Mouse (Mus musculus) CH12.LX (cell line): ENCODE results near the gene Cd2bp2. TPM values are rescaled to one million over a fixed set of nuclear protein-coding genes. Genes with fewer than 3 reads are reported as not detected.

Experiments
- DNase-seq: peaks from one replicate; pipeline ENCODE4 v3.0.0-alpha.2; 2013; ENCODE audit errors: extremely low read depth
- H3K27ac ChIP-seq: 2 replicates; pipeline ENCODE4 v1.5.1; 2012; ENCODE audit warnings: low read depth, mild to moderate bottlenecking, control low read depth, moderate library complexity; ENCODE audit not compliant: insufficient read depth
- H3K27me3 ChIP-seq: replicated peaks from 2 replicates; pipeline ENCODE3; 2012; ENCODE audit warnings: inconsistent platforms
- H3K36me3 ChIP-seq, 2 experiments: replicated peaks in 1 of 2; 2 replicates each; pipeline versions ENCODE3 to v1.6.1; 2012; ENCODE audit warnings: inconsistent platforms in 1 of 2, low read length in 1 of 2, mild to moderate bottlenecking in 1 of 2, mixed read lengths in 1 of 2, moderate library complexity in 1 of 2; ENCODE audit not compliant: control insufficient read depth in 1 of 2, insufficient read depth in 1 of 2
- H3K4me1 ChIP-seq, 2 experiments: 2 replicates each; pipeline ENCODE4 v1.6.1; 2012; ENCODE audit warnings: inconsistent platforms in 1 of 2, moderate library complexity in 1 of 2; ENCODE audit not compliant: insufficient read depth in 2 of 2, control insufficient read depth in 1 of 2
- H3K4me2 ChIP-seq: 2 replicates; pipeline ENCODE4 v1.6.1; 2012; ENCODE audit warnings: low read depth, mild to moderate bottlenecking, control low read depth; ENCODE audit not compliant: poor library complexity, insufficient read depth, severe bottlenecking
- H3K4me3 ChIP-seq, 3 experiments: fragments of 150-350 bp in 1 of 3; sonication (generic) in 1 of 3; replicated peaks in 1 of 3; 2 replicates each; pipeline versions ENCODE3 to v1.5.1; 2011 to 2012; ENCODE audit warnings: low read depth in 2 of 3, low read length in 2 of 3, mild to moderate bottlenecking in 2 of 3, moderate library complexity in 2 of 3, control low read depth in 1 of 3, improper control_type of control experiment in 1 of 3, inconsistent platforms in 1 of 3, mixed read lengths in 1 of 3; ENCODE audit not compliant: poor library complexity in 1 of 3
- H3K79me2 ChIP-seq: replicated peaks from 2 replicates; pipeline ENCODE4 v1.6.1; 2012; ENCODE audit warnings: mild to moderate bottlenecking, moderate library complexity; ENCODE audit not compliant: control insufficient read depth, poor library complexity, insufficient read depth, severe bottlenecking; ENCODE audit errors: extremely low read depth
- H3K9ac ChIP-seq: 2 replicates; pipeline ENCODE4 v1.6.1; 2012; ENCODE audit warnings: low read depth, mild to moderate bottlenecking, control low read depth, moderate library complexity; ENCODE audit not compliant: insufficient read depth
- H3K9me3 ChIP-seq: replicated peaks from 2 replicates; pipeline ENCODE3; 2012; ENCODE audit warnings: low read length, inconsistent platforms, mixed read lengths
- BHLHE40 ChIP-seq: IDR thresholded peaks from 2 replicates; pipeline ENCODE4 v1.6.1; 2011; ENCODE audit warnings: mild to moderate bottlenecking, low read depth, low read length, improper control_type of control experiment
- CHD2 ChIP-seq: IDR thresholded peaks from 2 replicates; pipeline ENCODE4 v1.6.1; 2011; ENCODE audit warnings: low read length, improper control_type of control experiment
- ELF1 ChIP-seq: IDR thresholded peaks from 2 replicates; pipeline ENCODE4 v1.6.1; 2014; ENCODE audit warnings: low read depth, mild to moderate bottlenecking, inconsistent platforms, low read length, improper control_type of control experiment
- ETS1 ChIP-seq: conservative IDR thresholded peaks from 2 replicates; pipeline ENCODE4 v1.6.1; 2012; ENCODE audit warnings: low read depth, mild to moderate bottlenecking, inconsistent platforms, low read length, improper control_type of control experiment, moderate library complexity
- GABPA ChIP-seq: IDR thresholded peaks from 2 replicates; pipeline ENCODE4 v1.6.1; 2012; ENCODE audit warnings: low read depth, low read length, improper control_type of control experiment, inconsistent platforms; ENCODE audit not compliant: insufficient replicate concordance
- IRF4 ChIP-seq: IDR thresholded peaks from 2 replicates; pipeline ENCODE4 v1.6.1; 2014; ENCODE audit warnings: low read depth, mild to moderate bottlenecking, inconsistent platforms, low read length, improper control_type of control experiment
- MAZ ChIP-seq: IDR thresholded peaks from 2 replicates; pipeline ENCODE4 v1.6.1; 2012; ENCODE audit warnings: low read depth, mild to moderate bottlenecking, inconsistent platforms, low read length, improper control_type of control experiment, moderate library complexity
- MEF2A ChIP-seq: IDR thresholded peaks from 2 replicates; pipeline ENCODE4 v1.6.1; 2014; ENCODE audit warnings: low read depth, mild to moderate bottlenecking, inconsistent platforms, low read length, improper control_type of control experiment, borderline replicate concordance
- NELFE ChIP-seq: IDR thresholded peaks from 2 replicates; pipeline ENCODE4 v1.6.1; 2011; ENCODE audit warnings: low read depth, low read length, improper control_type of control experiment
- NRF1 ChIP-seq: IDR thresholded peaks from 2 replicates; pipeline ENCODE4 v1.6.1; 2014; ENCODE audit warnings: low read depth, mild to moderate bottlenecking, inconsistent platforms, low read length, improper control_type of control experiment, moderate library complexity
- POLR2A ChIP-seq: IDR thresholded peaks from 2 replicates; pipeline ENCODE4 v1.6.1; 2011; ENCODE audit warnings: low read depth, mild to moderate bottlenecking, improper control_type of control experiment, low read length
- POLR2AphosphoS2 ChIP-seq: IDR thresholded peaks from 2 replicates; pipeline ENCODE4 v1.6.1; 2011; ENCODE audit warnings: low read depth, low read length, improper control_type of control experiment
- SIN3A ChIP-seq: IDR thresholded peaks from 2 replicates; pipeline ENCODE4 v1.6.1; 2012; ENCODE audit warnings: low read length, improper control_type of control experiment, inconsistent platforms
- TBP ChIP-seq: conservative IDR thresholded peaks from 2 replicates; pipeline ENCODE4 v1.6.1; 2011; ENCODE audit warnings: low read depth, low read length, improper control_type of control experiment
- TCF12 ChIP-seq: IDR thresholded peaks from 2 replicates; pipeline ENCODE4 v1.6.1; 2014; ENCODE audit warnings: low read depth, mild to moderate bottlenecking, inconsistent platforms, low read length, improper control_type of control experiment
- USF1 ChIP-seq: IDR thresholded peaks from 2 replicates; pipeline ENCODE4 v1.6.1; 2014; ENCODE audit warnings: low read depth, mild to moderate bottlenecking, inconsistent platforms, low read length, improper control_type of control experiment
- USF2 ChIP-seq: conservative IDR thresholded peaks from 2 replicates; pipeline ENCODE4 v1.6.1; 2011; ENCODE audit warnings: low read depth, low read length, improper control_type of control experiment
- ZC3H11A ChIP-seq: IDR thresholded peaks from 2 replicates; pipeline ENCODE4 v1.6.1; 2012; ENCODE audit warnings: low read depth, mild to moderate bottlenecking, inconsistent platforms, low read length, improper control_type of control experiment
- ZKSCAN1 ChIP-seq: IDR thresholded peaks from 2 replicates; pipeline ENCODE4 v1.6.1; 2012; ENCODE audit warnings: low read depth, inconsistent platforms, low read length, improper control_type of control experiment, borderline replicate concordance
- ZMIZ1 ChIP-seq: IDR thresholded peaks from 2 replicates; pipeline ENCODE4 v1.6.1; 2012; ENCODE audit warnings: low read depth, mild to moderate bottlenecking, inconsistent platforms, low read length, improper control_type of control experiment
- ZNF384 ChIP-seq: IDR thresholded peaks from 2 replicates; pipeline ENCODE4 v1.6.1; 2012; ENCODE audit warnings: low read depth, low read length, improper control_type of control experiment, inconsistent platforms
- dilution Hi-C: fragments of 300-500 bp; cut with MboI; formaldehyde crosslinking; loops from 2 replicates; pipeline ENCODE4 v1.14.3; 2020; ENCODE audit warnings: low sequenced_read_pairs; ENCODE audit not compliant: extremely low pct_unique_long_range_greater_than_20kb, extremely low pct_ligation_motif_present
- in situ Hi-C: fragments of 300-500 bp; cut with MboI; formaldehyde crosslinking; loops from 3 replicates; pipeline ENCODE4 v1.14.3; 2019; ENCODE audit warnings: low sequenced_read_pairs, low pct_ligation_motif_present, low pct_unique_long_range_greater_than_20kb, mixed read lengths
- polyA plus RNA-seq: library from polyadenylated mRNA; unstranded; fragments of >175 nt; gene quantifications from 2 replicates; pipeline ENCODE4 v1.2.1, GENCODE M21; 2012; ENCODE audit warnings: low read depth; ENCODE audit not compliant: insufficient read length
- total RNA-seq, 2 experiments: library from RNA; depleted of rRNA; stranded (reverse); fragments of 300-350 nt in 1 of 2; fragments of >200 nt in 1 of 2; gene quantifications; 2 replicates each; pipeline ENCODE4 v1.2.3; 2012 to 2014

Gene Cd2bp2
- total and polyA plus RNA-seq, 3 experiments, result 57.4 to 66.8 (median 62.4) TPM

DNA sequence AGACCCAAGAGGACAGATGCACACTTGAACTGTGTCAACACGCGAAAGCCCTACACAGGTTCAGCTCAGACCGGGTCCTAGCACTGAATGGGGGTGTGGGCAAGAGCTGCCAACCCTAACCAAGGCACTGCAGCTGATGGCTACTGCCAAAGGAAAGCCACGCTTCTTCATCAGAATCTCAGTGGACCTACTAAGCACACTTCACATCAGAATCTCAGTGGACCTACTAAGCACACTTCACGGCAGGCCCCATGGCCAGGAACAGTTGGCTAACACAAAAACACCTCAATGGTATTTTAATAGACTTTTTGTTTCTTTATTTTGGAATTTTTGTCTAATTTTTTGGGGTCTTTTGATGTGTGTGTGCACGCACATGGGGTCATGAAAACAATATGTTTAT lies 43.4 kb downstream of the Cd2bp2 start:
- TF ChIP-seq CHD2 (no peak), ELF1 (no peak), ZKSCAN1 (peak; percentile 68)
- Histone ChIP-seq H3K27ac (no peak overlapping the region), H3K36me3 (peaks cover 0 to 2% of the 10 kb centered on the region in 2 experiments), H3K4me2 (no peak overlapping the region), H3K4me1 (peaks cover 0 to 22% of the 10 kb centered on the region in 2 experiments; a peak in 3 of 4 replicates), H3K9me3 (peaks cover 2% of the 10 kb centered on the region), H3K79me2 (no peaks in the 10 kb centered on the region), H3K9ac (no peak overlapping the region), H3K4me3 (no peak overlapping the region), H3K27me3 (no peaks in the 10 kb centered on the region)
- in situ Hi-C loops, result no loop called here
- dilution Hi-C loops, result no loop called here
- DNase-seq, result no peak

DNA sequence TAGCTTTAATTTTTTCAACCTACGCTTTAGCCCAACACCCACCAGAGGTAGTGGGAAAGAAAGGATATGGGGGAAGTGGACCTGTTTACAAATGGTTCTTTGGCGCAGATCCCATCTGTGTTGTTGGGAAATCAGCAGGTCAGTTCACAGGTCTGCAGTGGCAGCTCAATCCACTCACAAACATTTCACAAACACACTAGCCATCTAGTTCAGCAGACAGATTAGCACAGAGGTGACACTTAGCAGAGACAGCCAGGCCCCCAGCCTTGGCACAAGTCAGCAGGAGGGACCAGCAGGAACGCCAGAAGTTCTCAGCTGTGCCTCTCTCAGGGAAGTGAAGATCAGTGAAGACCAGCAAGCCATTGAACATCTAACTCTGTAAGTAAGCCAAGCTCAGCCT lies 47.9 kb downstream of the Cd2bp2 start:
- H3K79me2 ChIP-seq, result no peaks in the 10 kb centered on the region
- peaks cover 2% of the 10 kb centered on the region for H3K9me3 ChIP-seq
- no peak for DNase-seq
- H3K27ac ChIP-seq, result no peak overlapping the region
- no peak for TF ChIP-seq MAZ
- no peak for TF ChIP-seq SIN3A
- no peak for TF ChIP-seq NELFE
- no peak for TF ChIP-seq USF1
- no peak for TF ChIP-seq MEF2A
- no peak for TF ChIP-seq TBP
- TF ChIP-seq ZMIZ1, result no peak
- TF ChIP-seq ELF1, result no peak
- TF ChIP-seq IRF4, result no peak
- no peak for TF ChIP-seq NRF1
- no peak for TF ChIP-seq POLR2AphosphoS2
- no peak for TF ChIP-seq ZC3H11A
- no peak for TF ChIP-seq POLR2A
- TF ChIP-seq CHD2, result no peak
- TF ChIP-seq ETS1, result no peak
- no peak for TF ChIP-seq TCF12
- TF ChIP-seq ZNF384, result no peak
- TF ChIP-seq BHLHE40, result no peak
- TF ChIP-seq GABPA, result no peak
- TF ChIP-seq USF2, result no peak
- H3K9ac ChIP-seq, result no peak overlapping the region
- no peak overlapping the region for H3K4me3 ChIP-seq
- no peak overlapping the region for H3K4me2 ChIP-seq
- no peaks in the 10 kb centered on the region for H3K36me3 ChIP-seq
- peaks cover 3 to 15% of the 10 kb centered on the region in 2 experiments for H3K4me1 ChIP-seq
- in situ Hi-C loops, result no loop called here
- dilution Hi-C loops, result no loop called here
- no peaks in the 10 kb centered on the region for H3K27me3 ChIP-seq
